Mouse (Mus musculus) intestine, postnatal 0 days (tissue): Measurements from ENCODE around the gene Vti1a. TPM values are rescaled to one million over a fixed set of nuclear protein-coding genes. Genes with fewer than 3 reads are reported as not detected.

Experiments
- ATAC-seq: fragments of 200-750 bp; cut with Nextera tagmentation; 2 replicates; pipeline ENCODE4 v1.8.0; 2017; ENCODE audit warnings: mild to moderate bottlenecking, moderate TSS enrichment, moderate library complexity
- H3K27ac ChIP-seq: fragments of 300-500 bp; sonication (generic); 2 replicates; pipeline ENCODE4 v1.5.1; 2014; ENCODE audit warnings: mild to moderate bottlenecking, low read depth, low read length, moderate library complexity
- H3K27me3 ChIP-seq: fragments of 300-500 bp; sonication (generic); replicated peaks from 2 replicates; pipeline ENCODE4 v1.6.1; 2014; ENCODE audit warnings: low read length, mixed read lengths; ENCODE audit not compliant: control insufficient read depth, insufficient read depth
- H3K36me3 ChIP-seq: fragments of 300-500 bp; sonication (generic); 2 replicates; pipeline ENCODE4 v1.6.1; 2014; ENCODE audit warnings: mild to moderate bottlenecking, moderate library complexity; ENCODE audit not compliant: control insufficient read depth, insufficient read depth
- H3K4me1 ChIP-seq: fragments of 300-500 bp; sonication (generic); replicated peaks from 2 replicates; pipeline ENCODE4 v1.6.1; 2014; ENCODE audit warnings: antibody characterized with exemption, low read length, mixed read lengths; ENCODE audit not compliant: control insufficient read depth, insufficient read depth
- H3K4me2 ChIP-seq: fragments of 300-500 bp; sonication (generic); replicated peaks from 2 replicates; pipeline ENCODE4 v1.6.1; 2014; ENCODE audit warnings: low read depth, mild to moderate bottlenecking, moderate library complexity
- H3K4me3 ChIP-seq: fragments of 300-500 bp; sonication (generic); 2 replicates; pipeline ENCODE4 v1.5.1; 2014; ENCODE audit warnings: low read depth, low read length
- H3K9ac ChIP-seq: fragments of 300-500 bp; sonication (generic); 2 replicates; pipeline ENCODE4 v1.6.1; 2014; ENCODE audit warnings: mild to moderate bottlenecking, low read depth, low read length
- H3K9me3 ChIP-seq: fragments of 300-500 bp; sonication (generic); 2 replicates; pipeline ENCODE4 v1.6.1; 2016; ENCODE audit warnings: mixed run types; ENCODE audit not compliant: control insufficient read depth
- CTCF ChIP-seq: sonication (generic); IDR thresholded peaks from 2 replicates; pipeline ENCODE4 v1.5.1; 2016; ENCODE audit warnings: low read depth, mild to moderate bottlenecking, control low read depth, antibody characterized with exemption, moderate library complexity
- WGBS: fragments of 180-500 bp; shearing (Covaris S2); extraction: QIAGEN DNeasy Blood & Tissue Kit; methylation state at CpG from one replicate; pipeline ENCODE4 v1.1.7; 2014; 5-methylcytosine and 5-hydroxymethylcytosine counted together
- polyA plus RNA-seq: library from polyadenylated mRNA; unstranded; fragments of >200 nt; fragmentation: Nextera tagmentation; extraction: Ambion mirVana; gene quantifications from 2 replicates; pipeline ENCODE4 v1.2.1, GENCODE M21; 2015

Vti1a gene
- polyA plus RNA-seq, 1 experiment from 2014 or later = 21.3 TPM

DNA sequence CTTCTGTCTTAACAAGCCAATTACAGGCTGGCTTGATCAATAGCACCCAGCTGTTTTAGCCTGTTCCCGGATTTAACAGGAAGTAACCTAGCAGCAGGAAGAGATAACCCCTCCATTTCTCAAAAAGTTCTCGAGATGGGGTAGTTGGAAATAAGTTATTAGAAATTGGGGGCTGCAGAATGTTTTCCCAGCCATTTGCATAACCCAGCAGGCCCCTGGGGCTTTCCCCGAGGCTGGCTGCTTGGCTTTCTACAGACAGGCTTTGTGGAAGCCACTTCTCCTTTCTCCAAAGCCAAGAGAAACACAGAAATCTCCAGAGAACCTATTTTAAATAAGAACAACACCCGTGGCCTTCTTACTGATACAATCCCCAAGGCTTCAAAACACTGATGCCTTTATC, 22.9 kb upstream of the Vti1a start:
- ATAC-seq = no peak
- Histone ChIP-seq H3K4me1 (no peaks in the 10 kb centered on the region), H3K4me2 (no peak overlapping the region), H3K27ac (no peak overlapping the region), H3K9ac (no peak overlapping the region), H3K9me3 (no peaks in the 10 kb centered on the region), H3K4me3 (no peak overlapping the region), H3K36me3 (peaks cover 89% of the 10 kb centered on the region), H3K27me3 (no peaks in the 10 kb centered on the region)
- no peak for TF ChIP-seq CTCF
- 49% methylated on average over 4 of the region's 4 CpGs for WGBS

DNA sequence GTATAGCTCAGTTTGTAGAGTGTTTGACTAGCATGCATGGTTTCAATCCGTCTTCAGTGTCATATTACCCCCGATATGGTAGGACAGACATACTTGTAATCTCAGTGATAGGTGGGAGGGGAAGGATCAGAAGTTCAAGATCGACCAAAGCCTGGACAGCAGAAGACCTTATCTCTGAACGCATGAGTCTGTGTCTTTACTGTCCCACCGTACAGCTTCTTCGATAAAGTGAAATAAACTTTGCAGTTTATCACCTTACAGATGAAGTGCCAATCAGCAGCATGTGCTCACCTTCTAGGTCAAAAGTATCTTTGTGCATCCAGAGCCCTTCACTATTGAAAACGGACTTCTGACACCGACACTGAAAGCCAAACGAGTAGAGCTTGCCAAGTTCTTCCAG, 21.0 kb upstream of the Vti1a start:
- H3K4me3 ChIP-seq = no peak overlapping the region
- WGBS = 79% methylated on average over 9 of the region's 9 CpGs
- H3K9ac ChIP-seq = no peak overlapping the region
- H3K9me3 ChIP-seq = no peaks in the 10 kb centered on the region
- no peak overlapping the region for H3K4me2 ChIP-seq
- TF ChIP-seq CTCF = no peak
- no peak for ATAC-seq
- H3K36me3 ChIP-seq = peaks cover 83% of the 10 kb centered on the region
- no peaks in the 10 kb centered on the region for H3K27me3 ChIP-seq
- H3K4me1 ChIP-seq = no peaks in the 10 kb centered on the region
- H3K27ac ChIP-seq = peak overlapping the region; percentile 31; the same call in 1 of the 2 replicates

DNA sequence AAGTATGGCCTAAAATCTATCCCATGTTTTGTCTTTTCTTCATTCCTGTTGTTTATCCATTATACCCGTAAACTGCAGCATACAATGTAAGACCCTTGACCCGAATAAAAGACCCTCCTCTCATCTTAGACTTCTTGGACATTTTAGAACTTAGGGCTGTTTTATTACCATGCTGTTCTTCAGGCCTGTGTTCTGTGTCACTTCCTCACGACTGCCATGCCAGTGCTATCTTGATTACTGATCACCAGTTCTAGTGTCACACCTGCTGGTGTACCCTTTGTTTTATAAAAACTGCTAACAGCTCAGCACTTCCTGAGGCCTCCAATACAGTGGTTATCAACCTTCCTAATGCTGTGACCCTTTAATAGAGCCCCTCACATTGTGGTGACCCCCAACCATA, 20.5 kb upstream of the Vti1a start:
- Histone ChIP-seq H3K4me3 (no peak overlapping the region), H3K9ac (no peak overlapping the region), H3K36me3 (peaks cover 83% of the 10 kb centered on the region), H3K4me2 (no peak overlapping the region), H3K9me3 (no peaks in the 10 kb centered on the region), H3K27ac (peak overlapping the region; percentile 31), H3K4me1 (no peaks in the 10 kb centered on the region), H3K27me3 (no peaks in the 10 kb centered on the region)
- 71% methylated on average over 3 of the region's 3 CpGs for WGBS
- no peak for TF ChIP-seq CTCF
- ATAC-seq = no peak; the same call in 1 of the 2 replicates

DNA sequence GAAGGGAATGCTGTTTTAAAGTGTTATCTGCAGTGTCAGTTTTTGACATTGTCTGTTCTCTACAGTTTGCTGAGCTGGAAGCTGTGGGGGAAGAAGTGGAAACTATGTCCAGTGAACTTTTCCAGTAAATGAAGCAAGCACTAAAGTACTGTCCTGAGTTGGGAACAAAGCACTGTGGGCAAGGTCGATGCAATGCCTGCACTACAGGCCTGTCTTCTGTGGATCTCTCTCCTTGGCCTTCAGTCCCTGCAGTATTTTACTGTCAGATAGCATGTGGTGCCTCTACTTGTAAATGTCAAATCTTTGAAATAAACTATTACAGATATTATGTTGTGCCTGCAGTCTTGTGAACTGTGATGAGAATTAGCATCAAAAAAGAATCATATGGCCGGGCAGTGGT, 19.8 kb upstream of the Vti1a start:
- Histone ChIP-seq H3K4me3 (no peak overlapping the region), H3K27ac (no peak overlapping the region), H3K27me3 (no peaks in the 10 kb centered on the region), H3K36me3 (peaks cover 82% of the 10 kb centered on the region), H3K9ac (no peak overlapping the region), H3K4me1 (no peaks in the 10 kb centered on the region), H3K4me2 (no peak overlapping the region), H3K9me3 (no peaks in the 10 kb centered on the region)
- no peak for TF ChIP-seq CTCF
- no peak for ATAC-seq
- WGBS = 92% methylated on average over 2 of the region's 2 CpGs

DNA sequence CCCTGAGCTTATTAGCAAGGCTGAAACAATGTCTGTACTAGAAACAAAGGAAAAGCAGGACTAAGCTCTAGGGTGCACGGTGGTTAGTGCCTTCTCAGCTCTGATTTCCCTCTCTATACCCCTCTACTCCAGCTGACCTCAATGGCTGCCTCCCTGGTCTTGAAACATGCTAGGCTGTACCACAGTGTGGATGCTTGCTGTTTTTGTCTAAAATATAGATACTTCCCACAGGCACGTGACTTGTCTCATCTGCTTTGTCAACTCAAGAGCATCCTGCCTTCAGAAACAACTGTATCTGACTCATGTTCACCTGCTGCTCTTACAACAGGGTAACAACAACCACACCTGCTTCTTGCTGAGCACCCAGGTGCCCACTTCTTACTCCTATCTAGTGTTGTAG, 18.6 kb upstream of the Vti1a start:
- H3K36me3 ChIP-seq = peaks cover 85% of the 10 kb centered on the region
- H3K4me3 ChIP-seq = no peak overlapping the region
- no peak for TF ChIP-seq CTCF
- no peaks in the 10 kb centered on the region for H3K4me1 ChIP-seq
- no peaks in the 10 kb centered on the region for H3K9me3 ChIP-seq
- 89% methylated on average over 2 of the region's 2 CpGs for WGBS
- no peak for ATAC-seq
- H3K4me2 ChIP-seq = no peak overlapping the region
- H3K27ac ChIP-seq = no peak overlapping the region
- no peak overlapping the region for H3K9ac ChIP-seq
- H3K27me3 ChIP-seq = no peaks in the 10 kb centered on the region

DNA sequence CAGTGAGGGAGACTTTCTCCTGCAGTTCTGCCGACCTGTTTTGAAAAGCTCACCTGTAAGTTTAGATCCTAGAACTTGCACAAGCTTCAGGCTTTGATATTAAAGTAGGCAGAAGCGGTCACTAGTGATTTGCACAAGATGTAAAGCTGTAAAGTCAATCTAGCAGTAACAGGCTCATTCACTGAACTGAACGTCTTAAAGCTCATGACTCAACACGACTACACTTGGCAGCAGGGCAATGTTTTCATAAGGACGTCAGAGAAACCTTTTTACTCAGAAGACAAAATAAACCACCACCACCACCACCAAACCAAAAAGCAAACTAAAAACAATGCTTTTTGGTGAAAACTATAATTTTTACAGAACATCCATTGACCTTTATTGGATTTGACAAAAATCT, 18.1 kb upstream of the Vti1a start:
- WGBS = 68% methylated on average over 5 of the region's 5 CpGs
- H3K9me3 ChIP-seq = no peaks in the 10 kb centered on the region
- no peak overlapping the region for H3K27ac ChIP-seq
- H3K4me2 ChIP-seq = no peak overlapping the region
- TF ChIP-seq CTCF = no peak
- ATAC-seq = no peak
- H3K4me1 ChIP-seq = no peaks in the 10 kb centered on the region
- H3K9ac ChIP-seq = no peak overlapping the region
- no peaks in the 10 kb centered on the region for H3K27me3 ChIP-seq
- H3K4me3 ChIP-seq = no peak overlapping the region
- H3K36me3 ChIP-seq = peaks cover 83% of the 10 kb centered on the region

DNA sequence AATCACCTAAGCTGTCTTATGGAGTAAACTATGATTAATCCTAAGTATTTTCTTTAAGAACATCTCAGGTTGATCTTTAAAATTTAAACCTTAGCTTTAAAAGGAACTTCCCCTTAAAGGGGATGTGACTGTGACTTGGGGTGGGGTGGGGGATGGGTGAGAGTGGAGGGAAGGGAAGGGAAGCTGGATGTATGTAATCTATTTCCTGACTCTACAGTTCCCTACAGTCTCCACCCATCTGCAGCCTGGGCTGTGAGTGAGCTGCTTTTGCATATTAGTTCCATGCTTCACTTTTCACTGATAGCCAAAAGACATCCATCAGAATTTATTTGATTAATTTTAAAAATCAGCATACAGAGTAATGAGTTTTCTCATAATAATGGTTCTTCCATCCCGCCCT, 16.7 kb upstream of the Vti1a start:
- no peak for ATAC-seq
- Histone ChIP-seq H3K36me3 (peaks cover 83% of the 10 kb centered on the region), H3K27ac (no peak overlapping the region), H3K4me2 (no peak overlapping the region), H3K9me3 (no peaks in the 10 kb centered on the region), H3K9ac (no peak overlapping the region), H3K4me1 (no peaks in the 10 kb centered on the region), H3K4me3 (no peak overlapping the region), H3K27me3 (no peaks in the 10 kb centered on the region)
- no peak for TF ChIP-seq CTCF
- WGBS = 95% methylated on average over 1 of the region's 1 CpGs
